Mouse (Mus musculus) kidney, adult 18-20 months (tissue): Measurements from ENCODE around the gene Usp45.

Source experiments
- DNase-seq: peaks from one replicate; pipeline ENCODE4 v3.0.0; 2021

Gene Usp45

DNA sequence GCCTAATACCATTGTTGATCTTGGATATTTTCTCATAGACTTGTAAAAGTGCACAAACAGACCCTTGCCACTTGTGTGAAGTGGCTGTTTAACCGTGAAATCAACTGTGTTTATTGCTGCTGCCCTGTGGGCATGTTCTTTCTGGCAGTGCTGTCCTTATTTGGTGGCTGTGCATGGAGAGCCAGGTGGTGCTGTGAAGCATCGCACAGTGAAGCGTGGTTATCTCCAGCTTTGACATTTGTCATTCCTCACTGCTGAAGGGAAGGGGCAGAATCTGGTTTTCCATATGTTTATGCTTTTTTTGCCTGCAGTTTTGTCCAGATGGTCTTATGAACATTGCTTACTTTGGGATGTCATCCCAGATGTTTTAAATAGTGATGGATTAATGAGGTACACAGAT, 26.7 kb downstream of the Usp45 start:
- no peak for DNase-seq

DNA sequence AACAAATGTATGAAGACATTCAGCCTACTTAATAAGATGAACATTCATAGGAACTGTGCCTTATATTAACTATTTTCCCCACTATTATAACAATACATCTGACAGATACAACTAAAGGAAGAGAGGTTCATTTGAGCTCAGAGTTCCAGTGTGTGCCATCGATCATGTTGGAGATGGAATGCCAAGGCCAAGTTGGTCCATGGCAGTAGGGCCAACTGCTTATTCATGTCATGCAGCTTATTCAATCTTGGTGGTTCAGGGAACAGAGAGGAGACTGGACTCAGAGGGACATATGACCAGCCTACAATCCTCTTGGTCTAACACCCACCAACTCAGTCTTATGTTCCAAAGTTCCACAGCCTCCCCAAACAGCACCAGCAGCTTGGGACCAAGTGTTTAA, 34.1 kb downstream of the Usp45 start:
- no peak for DNase-seq

DNA sequence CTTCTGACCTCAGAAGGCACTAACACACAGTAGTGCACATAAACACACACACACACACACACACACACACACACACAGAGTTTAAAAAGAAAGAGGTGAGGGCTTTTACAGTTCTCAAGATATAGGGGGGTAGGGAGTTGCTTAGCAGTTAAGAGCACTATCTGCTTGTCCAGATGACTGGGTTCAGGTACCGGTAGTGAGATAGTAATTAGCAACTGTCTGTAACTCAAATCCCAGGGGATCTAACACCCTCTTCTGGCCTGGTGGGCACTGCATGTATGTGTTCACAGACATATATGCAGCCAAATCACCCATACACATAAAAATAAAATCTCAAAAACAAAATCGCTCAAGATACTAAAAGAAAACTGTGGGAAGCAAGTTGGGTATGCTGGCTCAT, 34.7 kb downstream of the Usp45 start:
- no peak for DNase-seq

DNA sequence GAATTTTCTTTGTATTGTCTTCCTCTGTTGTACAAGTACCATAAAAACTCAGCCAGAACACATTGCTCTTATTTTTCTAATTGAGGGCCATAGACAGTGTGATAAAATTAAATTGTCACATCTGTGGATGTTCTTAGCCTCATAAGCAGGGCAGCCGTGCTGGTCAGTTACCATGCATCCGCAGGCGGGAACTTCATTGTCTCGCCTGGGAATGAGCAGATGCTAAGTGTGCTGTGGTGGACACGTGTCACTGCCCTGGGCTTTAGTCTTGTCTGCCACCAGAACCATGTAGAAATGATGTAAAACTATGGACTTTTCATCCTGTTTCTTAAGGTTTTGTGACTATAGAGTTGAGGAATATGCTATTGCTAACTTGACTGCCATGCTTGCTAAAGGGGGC, 40.2 kb downstream of the Usp45 start:
- DNase-seq, result no peak

DNA sequence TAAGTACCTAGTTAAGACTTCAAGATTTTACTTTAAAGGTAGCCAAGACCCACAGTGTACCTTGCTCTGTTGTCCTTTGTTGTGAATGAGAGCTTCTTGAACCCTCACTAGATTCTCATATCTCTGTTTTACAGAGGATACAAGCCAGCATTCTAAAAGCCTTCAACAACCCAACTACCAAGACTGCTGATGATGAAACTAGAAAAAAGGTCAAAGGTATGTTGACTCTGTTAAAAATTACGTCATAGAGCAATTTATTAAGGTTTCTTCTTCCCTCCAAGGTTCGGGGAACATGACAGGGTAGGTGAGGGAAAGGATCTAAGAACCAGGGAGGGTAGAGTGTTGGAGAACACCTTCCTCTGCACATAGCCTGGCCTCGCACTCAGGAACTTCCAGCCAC, 43.7 kb downstream of the Usp45 start:
- DNase-seq, result no peak

DNA sequence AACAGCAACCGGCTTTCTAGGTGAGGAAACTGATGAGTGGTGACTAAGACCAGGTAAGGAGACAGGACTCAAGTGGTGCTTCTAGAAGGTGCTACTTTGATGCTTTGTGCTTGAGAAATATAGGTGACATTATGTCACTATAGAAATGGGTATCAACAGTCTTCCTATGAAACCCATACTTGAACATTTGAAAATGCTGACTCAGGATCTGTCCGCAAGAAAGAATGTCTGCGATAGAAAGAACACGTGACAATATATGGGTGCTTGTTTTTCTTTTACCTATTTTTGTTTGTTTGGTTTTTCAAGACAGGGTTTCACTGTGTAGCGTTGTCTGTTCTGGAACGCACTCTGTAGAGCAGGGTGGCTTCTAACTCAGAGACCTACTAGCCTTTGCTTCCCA, 45.7 kb downstream of the Usp45 start:
- no peak for DNase-seq

DNA sequence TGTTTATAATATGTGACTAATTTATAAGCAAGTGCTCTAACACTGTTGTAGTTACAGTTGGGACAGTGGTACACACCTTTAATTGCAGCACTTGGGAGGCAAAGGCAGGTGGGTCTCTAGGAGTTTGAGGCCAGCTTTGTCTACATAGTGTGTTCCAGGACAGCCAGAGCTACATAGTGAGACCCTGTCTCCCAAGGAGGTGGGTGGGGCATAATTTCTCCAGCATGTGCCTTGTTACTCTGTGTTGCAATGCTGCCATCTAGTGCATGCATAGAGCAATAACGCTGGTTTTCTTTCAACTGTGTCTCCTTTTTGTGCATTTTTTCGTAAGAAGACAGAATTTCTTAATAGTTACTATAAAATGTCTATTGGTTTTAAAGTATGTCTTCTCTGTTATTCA, 47.1 kb downstream of the Usp45 start:
- peak; percentile 43 for DNase-seq

DNA sequence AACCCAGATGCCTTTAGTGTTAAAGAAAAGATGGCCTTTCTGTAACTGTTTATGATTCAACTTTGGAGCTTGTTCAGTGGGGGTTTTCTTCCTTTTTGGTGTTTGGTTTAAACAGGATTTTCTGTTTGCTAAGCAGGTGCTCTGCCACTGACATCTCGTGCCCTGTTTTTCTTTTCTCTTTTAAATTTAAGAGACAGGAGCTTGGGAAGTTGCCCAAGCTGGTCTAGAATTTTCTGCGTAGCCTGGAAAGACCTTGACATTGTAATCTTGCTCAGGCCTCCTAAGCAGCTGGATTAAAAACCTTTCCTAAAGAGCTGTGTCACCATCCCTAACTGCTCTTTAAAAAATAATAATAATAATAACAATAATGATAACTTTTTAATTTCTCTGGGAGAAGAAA, 59.7 kb downstream of the Usp45 start:
- no peak for DNase-seq

DNA sequence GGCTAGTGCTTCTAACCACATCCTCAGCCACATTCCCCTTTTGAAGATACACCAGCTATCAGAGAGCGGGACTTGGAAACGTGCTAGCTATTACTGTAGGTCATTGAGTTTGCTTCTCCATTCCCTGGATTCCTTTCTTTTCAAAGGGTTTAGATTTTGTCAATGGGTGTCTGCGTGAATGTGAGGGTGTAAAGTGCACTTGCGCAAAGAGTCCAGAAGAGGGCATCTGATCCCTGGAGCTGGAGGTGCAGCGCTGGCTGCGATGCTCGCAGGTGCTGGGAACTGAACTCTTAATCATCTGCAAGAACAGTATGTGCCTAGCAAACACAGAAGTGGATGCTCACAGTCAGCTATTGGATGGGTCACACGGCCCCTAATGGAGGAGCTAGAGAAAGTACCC, 65.9 kb downstream of the Usp45 start:
- no peak for DNase-seq

DNA sequence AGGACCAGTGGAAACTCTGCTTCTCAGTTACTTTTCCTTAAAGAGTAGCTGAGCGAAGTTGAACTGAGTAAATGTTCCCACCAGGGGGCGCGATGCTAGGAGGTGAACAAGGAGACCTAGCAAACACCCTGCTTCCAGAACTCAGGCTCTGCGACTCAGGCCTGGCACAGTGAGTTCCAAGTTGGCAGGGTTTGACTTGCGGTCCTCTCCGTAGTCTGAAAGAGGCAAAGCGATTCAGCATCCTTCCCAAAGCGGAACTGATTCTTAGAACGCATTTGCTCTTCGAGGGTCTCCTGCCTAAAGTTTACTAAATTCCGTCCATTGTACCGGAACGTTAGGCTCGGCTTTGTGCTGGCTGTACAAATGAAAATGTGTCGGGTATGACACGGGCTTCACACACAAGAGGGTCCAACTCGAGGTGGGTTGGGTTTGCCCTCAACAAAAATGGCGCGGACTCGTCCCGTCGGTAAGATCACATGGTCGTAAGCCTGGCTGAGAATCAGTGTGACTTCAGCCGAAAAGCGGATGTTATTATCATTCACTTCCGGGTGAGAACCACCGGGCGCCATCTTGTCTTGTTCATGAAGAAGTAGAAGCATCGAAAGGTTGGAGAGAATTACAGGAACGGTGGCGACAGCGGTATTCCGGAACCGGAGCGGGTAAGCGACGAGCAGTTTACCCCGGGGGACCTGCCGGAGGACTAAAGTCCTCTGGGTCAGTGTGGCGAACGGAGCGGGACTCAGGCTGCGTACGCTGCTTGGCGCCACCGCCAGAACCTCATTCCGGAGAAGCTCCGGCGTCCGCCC, 80.7 kb downstream of the Usp45 start, which contains the start of gene Pnisr:
Gene Pnisr (plus strand): TSS at position 103 of the 806 bp plus-strand sequence.
- peak; percentile 95 for DNase-seq

DNA sequence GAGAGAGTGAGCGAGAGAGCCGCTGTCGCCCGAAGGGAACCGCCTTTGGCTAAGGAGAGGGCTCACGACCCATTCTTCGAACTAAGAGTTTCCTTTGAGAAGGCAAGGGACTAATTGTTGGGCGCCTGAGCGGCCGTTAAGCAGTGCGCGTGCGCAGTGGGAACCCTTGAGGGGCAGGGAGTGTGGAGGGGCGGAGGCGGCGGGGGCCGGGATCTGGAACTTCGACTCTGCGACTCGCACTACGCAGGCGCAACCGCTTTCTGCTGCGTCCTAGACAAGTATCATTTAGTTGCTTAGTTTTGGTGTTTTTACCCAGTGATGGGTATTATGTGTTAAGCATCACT, 81.3 kb downstream of the Usp45 start:
- peak; percentile 91 for DNase-seq

DNA sequence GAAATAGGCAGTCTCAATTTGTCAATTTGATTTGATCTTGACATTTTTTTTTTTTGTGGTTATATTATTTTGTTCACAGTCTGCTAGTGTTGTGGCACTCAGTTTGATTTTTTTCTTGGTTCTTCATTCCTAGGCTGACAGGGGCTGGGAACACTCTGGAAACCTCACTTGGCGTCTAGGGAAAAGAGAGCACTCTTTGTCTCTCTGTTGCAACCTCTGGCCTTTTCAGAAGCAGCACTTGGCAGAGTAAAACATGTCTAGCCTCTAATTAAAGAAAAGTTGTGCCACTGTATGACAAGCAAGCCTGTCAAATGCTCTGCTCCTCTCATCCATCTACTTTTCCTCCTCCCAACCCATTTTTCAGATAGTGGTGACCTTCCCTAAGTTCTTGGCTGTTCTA, 90.5 kb downstream of the Usp45 start:
- no peak for DNase-seq

DNA sequence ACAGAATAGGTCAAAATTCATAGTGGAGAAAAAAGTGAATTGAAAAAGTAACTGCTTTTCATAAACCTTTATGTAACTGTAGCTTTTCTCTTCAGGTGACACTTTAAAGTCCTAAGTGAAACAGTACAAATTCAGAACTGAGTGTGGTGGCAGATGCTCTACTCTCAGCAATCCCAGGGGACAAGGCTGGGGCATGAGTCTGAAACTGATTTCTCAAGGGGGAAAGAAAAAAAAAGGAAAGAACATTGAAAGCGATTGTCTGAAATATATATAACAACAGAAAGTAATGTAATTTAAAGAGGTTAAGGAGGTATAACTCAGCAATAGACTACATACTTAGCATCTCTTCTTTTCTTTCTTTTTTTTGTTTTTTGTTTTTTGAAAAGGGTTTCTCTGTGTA, 98.3 kb downstream of the Usp45 start:
- DNase-seq, result no peak

DNA sequence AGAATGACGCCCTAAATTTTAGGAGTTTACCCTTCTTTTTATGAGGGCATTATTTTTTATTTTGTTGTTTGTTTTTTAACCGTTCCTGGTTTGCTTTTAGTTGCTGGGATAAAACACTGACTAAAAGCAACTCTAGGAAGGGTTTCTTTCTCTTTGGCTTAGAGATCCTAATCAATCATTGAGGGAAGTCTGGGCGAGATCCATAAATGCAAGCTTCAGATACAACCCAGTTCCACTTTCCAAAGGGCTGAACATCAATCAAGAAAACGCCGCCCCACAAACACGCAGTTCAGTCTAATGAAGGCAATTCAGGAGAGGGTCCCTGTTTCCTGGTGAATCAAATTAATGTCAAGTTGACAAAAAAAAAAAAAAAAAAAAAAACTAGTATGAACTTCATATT, 111.8 kb downstream of the Usp45 start:
- DNase-seq, result no peak

DNA sequence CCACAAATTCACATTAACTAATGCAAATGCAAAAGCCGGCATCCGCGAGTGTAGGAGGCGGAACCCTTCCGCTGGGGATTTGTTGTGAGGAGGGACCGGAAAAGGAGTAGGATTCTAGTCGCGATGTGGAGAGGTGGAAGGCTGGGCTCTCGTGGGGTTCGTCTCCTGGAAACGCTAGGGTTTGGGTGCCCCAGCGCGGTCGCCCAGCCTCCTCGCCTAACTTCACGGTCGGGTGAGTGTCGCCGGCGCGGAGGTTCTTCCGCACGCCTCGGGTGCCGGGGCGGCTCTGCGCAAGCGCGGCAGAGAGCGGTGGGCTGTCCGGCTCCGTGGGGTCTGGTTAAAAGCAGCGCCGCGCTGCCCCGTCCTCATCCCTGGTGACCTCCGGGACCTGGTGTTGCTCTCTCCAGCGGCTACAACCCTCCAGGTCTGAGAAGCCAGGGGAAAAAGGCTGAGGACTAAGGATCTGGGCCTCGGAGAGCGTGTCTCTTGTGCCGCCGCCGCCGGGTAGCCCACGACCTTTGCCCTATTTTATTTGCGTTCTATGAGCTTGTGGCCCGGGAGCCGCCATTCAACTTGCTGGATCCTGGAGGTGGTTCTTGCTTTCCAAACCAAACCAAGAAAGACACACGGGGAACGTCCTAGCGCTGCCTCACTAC, 112.7 kb downstream of the Usp45 start, which contains the start of gene Coq3:
Gene Coq3 (plus strand): TSS at position 109 of the 656 bp plus-strand sequence.
- peak; percentile 88 for DNase-seq

DNA sequence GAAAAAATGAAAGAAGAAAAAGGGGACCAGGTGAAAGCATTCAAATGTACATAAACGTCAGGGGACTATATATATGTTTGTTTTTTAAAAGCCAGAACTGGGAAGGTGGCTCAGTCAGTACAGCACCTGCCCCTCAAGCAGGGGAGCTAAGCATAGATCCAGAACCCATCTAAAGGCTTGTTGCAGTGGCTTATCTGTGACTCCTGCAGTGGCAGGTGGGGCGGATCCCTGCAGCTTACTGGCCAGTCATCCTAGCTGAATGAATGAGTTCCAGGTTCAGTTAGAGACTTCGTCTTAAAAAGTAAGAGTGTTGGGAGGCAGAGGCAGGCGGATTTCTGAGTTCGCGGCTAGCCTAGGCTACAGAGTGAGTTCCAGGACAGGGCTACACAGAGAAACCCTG, 115.8 kb downstream of the Usp45 start:
- DNase-seq, result no peak

DNA sequence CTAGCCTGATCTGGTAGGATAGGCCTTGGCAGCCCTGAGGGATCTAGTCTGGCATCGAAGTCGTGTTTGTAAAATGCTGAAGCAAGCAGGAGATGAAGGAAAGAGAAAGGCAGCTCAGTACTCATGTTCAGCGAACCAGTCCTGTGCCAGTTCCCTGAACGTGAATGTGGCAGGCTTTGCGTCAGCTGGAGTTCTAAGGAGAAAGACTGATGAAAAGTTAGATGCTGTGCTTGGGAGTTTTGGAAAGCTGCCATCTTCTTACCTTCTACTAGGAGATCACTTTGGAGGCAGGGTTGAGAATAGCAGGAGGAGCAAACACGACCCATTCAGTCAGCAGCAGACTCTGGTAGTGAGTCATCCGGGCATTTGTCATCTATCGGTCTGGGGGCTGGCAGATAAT, 118.9 kb downstream of the Usp45 start:
- no peak for DNase-seq
